In genomic region chr15:62566106-62566511, GRCm38 (mm10) we compare ENCODE assay signal across 8 mouse cellular contexts.
DNase-seq lines count a peak whose midpoint lies in the region; ATAC-seq and TF ChIP-seq lines count a peak whose summit lies in the region.

No protein-coding gene starts in this region.

- no peak overlapping the region for H3K4me2 ChIP-seq in lung, postnatal 0 days (replicated peaks; ENCODE audit: low read depth, low read length)
- peak overlapping the region; percentile 26; the same call in 1 of the 2 replicates for H3K4me2 ChIP-seq in embryonic facial prominence, embryonic 12.5 days (replicated peaks)
- H3K4me2 ChIP-seq in heart, embryonic 13.5 days: peak overlapping the region; percentile 58

- no peaks in the 10 kb centered on the region for H3K9me3 ChIP-seq in lung, postnatal 0 days (ENCODE audit: low read length)
- no peaks in the 10 kb centered on the region for H3K9me3 ChIP-seq in embryonic facial prominence, embryonic 12.5 days
- no peaks in the 10 kb centered on the region for H3K9me3 ChIP-seq in heart, embryonic 13.5 days

- no peak for ATAC-seq in lung, postnatal 0 days
- ATAC-seq in embryonic facial prominence, embryonic 12.5 days (ENCODE audit: insufficient number of reproducible peaks, insufficient read depth, low FRiP score, low TSS enrichment): no peak
- ATAC-seq in heart, embryonic 13.5 days (ENCODE audit: extremely low read depth, insufficient number of reproducible peaks, low FRiP score, low TSS enrichment): no peak
- ATAC-seq in inflammation-experienced regulatory T-cells, adult 6 months: no peak

- H3K9ac ChIP-seq in lung, postnatal 0 days (replicated peaks; ENCODE audit: low read depth): no peak overlapping the region
- H3K9ac ChIP-seq in embryonic facial prominence, embryonic 12.5 days: no peak overlapping the region
- H3K9ac ChIP-seq in heart, embryonic 13.5 days: no peak overlapping the region

- no peaks in the 10 kb centered on the region; the same call in 1 of the 2 replicates for H3K4me1 ChIP-seq in lung, postnatal 0 days (ENCODE audit: insufficient read depth, low read depth, low read length)
- H3K4me1 ChIP-seq in embryonic facial prominence, embryonic 12.5 days: 0 out of 2 replicates have a peak, but pooled peaks cover 6% of the 10 kb centered on the region
- peaks cover 14% of the 10 kb centered on the region for H3K4me1 ChIP-seq in heart, embryonic 13.5 days

- H3K4me3 ChIP-seq in lung, postnatal 0 days (ENCODE audit: low read depth, low read length): no peak overlapping the region
- H3K4me3 ChIP-seq in embryonic facial prominence, embryonic 12.5 days: no peak overlapping the region
- peak overlapping the region; percentile 25; the same call in 1 of the 2 replicates for H3K4me3 ChIP-seq in heart, embryonic 13.5 days

- H3K36me3 ChIP-seq in lung, postnatal 0 days (ENCODE audit: insufficient read depth, low read length): no peaks in the 10 kb centered on the region
- no peaks in the 10 kb centered on the region for H3K36me3 ChIP-seq in embryonic facial prominence, embryonic 12.5 days
- H3K36me3 ChIP-seq in heart, embryonic 13.5 days: no peaks in the 10 kb centered on the region

- 17% methylated on average over 7 of the region's 7 CpGs for WGBS in lung, postnatal 0 days
- WGBS in embryonic facial prominence, embryonic 12.5 days: 12% methylated on average over 7 of the region's 7 CpGs
- WGBS in heart, embryonic 13.5 days: 10% methylated on average over 7 of the region's 7 CpGs

- no peak for TF ChIP-seq CTCF in lung, postnatal 0 days (IDR thresholded peaks at IDR 0.05)

- H3K27me3 ChIP-seq in lung, postnatal 0 days (replicated peaks; ENCODE audit: insufficient read depth, low read length): no peaks in the 10 kb centered on the region
- H3K27me3 ChIP-seq in embryonic facial prominence, embryonic 12.5 days: 0 out of 2 replicates have a peak, but pooled peaks cover 5% of the 10 kb centered on the region
- H3K27me3 ChIP-seq in heart, embryonic 13.5 days (replicated peaks): no peaks in the 10 kb centered on the region

- no peak for TF ChIP-seq EP300 in lung, postnatal 0 days (IDR thresholded peaks at IDR 0.05)

- peak; percentile 6 for DNase-seq in lung, postnatal 0 days (ENCODE audit: low spot score)
- DNase-seq in lung, adult 18-20 months: no peak
- peak; percentile 72 for DNase-seq in kidney, postnatal 10 days
- DNase-seq in neural tube, embryonic 10.5 days (ENCODE audit: extremely low spot score, low spot score): peak; percentile 19
- DNase-seq in spleen, postnatal 10 days (ENCODE audit: low spot score in 2 of 2): no peak

- H3K27ac ChIP-seq in lung, postnatal 0 days (ENCODE audit: low read length): no peak overlapping the region
- no peak overlapping the region for H3K27ac ChIP-seq in embryonic facial prominence, embryonic 12.5 days
- H3K27ac ChIP-seq in heart, embryonic 13.5 days (replicated peaks): 0 out of 2 replicates have a peak overlapping the region, but pooled peaks have one; percentile 29

Comparison
In these comparisons a context has a peak if more than half of its experiments do, and no peak if none do; other contexts are left out.
1. DNase-seq: peak in lung, postnatal 0 days (single experiment), kidney, postnatal 10 days (single experiment) and neural tube, embryonic 10.5 days (single experiment); none in lung, adult 18-20 months (0 of 2) and spleen, postnatal 10 days (0 of 2).